Comparison of ENCODE assay signal across 9 mouse cellular contexts in genomic region chr4:152159285-152159678, GRCm38 (mm10). TPM values are rescaled to one million over a fixed set of nuclear protein-coding genes. Genes with fewer than 3 reads are reported as not detected.
DNase-seq lines count a peak whose midpoint lies in the region; ATAC-seq and TF ChIP-seq lines count a peak whose summit lies in the region.
"Had no signal": no experiment of that assay in that cellular context is flagged by ENCODE, and none has a peak within 500 bp of the region (broad histone marks: within the 10 kb centered on the region; RNA-seq: fewer than 3 reads in every experiment).

No protein-coding gene starts in this region.

- H3K4me2 ChIP-seq in liver, embryonic 13.5 days, result peak overlapping the region; percentile 69
- H3K4me2 ChIP-seq in stomach, embryonic 16.5 days (ENCODE audit: low read depth, low read length), result peak overlapping the region; percentile 54

- no peak for TF ChIP-seq CTCF in spleen, adult 2 months (IDR thresholded peaks at IDR 0.05; ENCODE audit: extremely low read depth, insufficient read depth, insufficient read length, insufficient replicate concordance)

- H3K27me3 ChIP-seq in spleen, adult 2 months (ENCODE audit: control insufficient read depth, insufficient read depth, low read length), result peaks cover 14% of the 10 kb centered on the region
- H3K27me3 ChIP-seq in liver, embryonic 13.5 days, result peaks cover 77% of the 10 kb centered on the region
- peaks cover 48% of the 10 kb centered on the region for H3K27me3 ChIP-seq in stomach, embryonic 16.5 days (ENCODE audit: control insufficient read depth, insufficient read depth, low read length)

- WGBS in spleen, adult 2 months, result 5% methylated on average over 19 of the region's 19 CpGs
- WGBS in liver, embryonic 13.5 days (ENCODE audit: insufficient replicate concordance), result 3% methylated on average over 19 of the region's 19 CpGs
- 4% methylated on average over 19 of the region's 19 CpGs for WGBS in stomach, embryonic 16.5 days

- H3K27ac ChIP-seq in spleen, adult 2 months (ENCODE audit: insufficient read depth, low read length), result no peak overlapping the region
- H3K27ac ChIP-seq in liver, embryonic 13.5 days, result no peak overlapping the region
- H3K27ac ChIP-seq in stomach, embryonic 16.5 days (ENCODE audit: low read length), result no peak overlapping the region

- H3K9me3 ChIP-seq in liver, embryonic 13.5 days (replicated peaks), result no peaks in the 10 kb centered on the region
- H3K9me3 ChIP-seq in stomach, embryonic 16.5 days (replicated peaks; ENCODE audit: control insufficient read depth, low read length), result no peaks in the 10 kb centered on the region

- ATAC-seq in liver, embryonic 13.5 days (ENCODE audit: low read depth), result no peak
- ATAC-seq in stomach, embryonic 16.5 days (ENCODE audit: insufficient read depth, low FRiP score), result no peak
- ATAC-seq: inflammation-experienced regulatory T-cells, adult 6 months had no signal

- TF ChIP-seq POLR2A in spleen, adult 2 months (IDR thresholded peaks at IDR 0.05; ENCODE audit: low read depth, low read length), result no peak

- no peaks in the 10 kb centered on the region for H3K36me3 ChIP-seq in spleen, adult 2 months (ENCODE audit: control insufficient read depth, insufficient read depth, low read length)
- H3K36me3 ChIP-seq in liver, embryonic 13.5 days, result no peaks in the 10 kb centered on the region
- H3K36me3 ChIP-seq in stomach, embryonic 16.5 days (ENCODE audit: control insufficient read depth, insufficient read depth, low read length), result no peaks in the 10 kb centered on the region

- DNase-seq in adrenal gland, postnatal 10 days, result peak; percentile 17
- DNase-seq in adrenal gland, postnatal 25 days, result no peak
- DNase-seq in spleen, adult 2 months (ENCODE audit: low read depth in 1 of 2, low spot score in 2 of 2), result no peak
- DNase-seq in spleen, postnatal 10 days (ENCODE audit: low spot score in 2 of 2), result no peak
- no peak for DNase-seq in liver, embryonic 13.5 days
- DNase-seq in gastrocnemius, postnatal 25 days, result no peak
- no peak for DNase-seq in cerebellum, adult 9-11 months

- no peak overlapping the region for H3K9ac ChIP-seq in liver, embryonic 13.5 days
- H3K9ac ChIP-seq in stomach, embryonic 16.5 days (ENCODE audit: low read length), result no peak overlapping the region

- peaks cover 13% of the 10 kb centered on the region; the same call in 1 of the 2 replicates for H3K4me1 ChIP-seq in spleen, adult 2 months (ENCODE audit: control insufficient read depth, insufficient read depth, insufficient read length)
- H3K4me1 ChIP-seq in liver, embryonic 13.5 days (replicated peaks), result peaks cover 22% of the 10 kb centered on the region
- peaks cover 22% of the 10 kb centered on the region for H3K4me1 ChIP-seq in stomach, embryonic 16.5 days (ENCODE audit: control insufficient read depth, insufficient read depth, low read length)

- peak overlapping the region; percentile 1; the same call in 1 of the 2 replicates for H3K4me3 ChIP-seq in spleen, adult 2 months (ENCODE audit: extremely low read depth, insufficient read depth, insufficient read length)
- peak overlapping the region; percentile 52 for H3K4me3 ChIP-seq in liver, embryonic 13.5 days (replicated peaks)
- H3K4me3 ChIP-seq in stomach, embryonic 16.5 days (replicated peaks; ENCODE audit: low read length), result peak overlapping the region; percentile 37

RNA-seq across cellular contexts. Expression of gene Hes2, which starts 0.6 kb away (rescaled TPM):
- not detected for total RNA-seq in adrenal gland, postnatal 10 days (2021)
- total RNA-seq in adrenal gland, postnatal 25 days (2021), result not detected in 2 replicates
- not detected in 2 replicates for polyA plus RNA-seq in spleen, adult 2 months (2012; rRNA removed)
- polyA plus RNA-seq in liver, embryonic 13.5 days (2015; fragmentation: Nextera tagmentation; extraction: Ambion mirVana), result 0.06 TPM in 1 of 2 replicates, not detected in the other
- polyA plus RNA-seq in stomach, embryonic 16.5 days (2015; fragmentation: Nextera tagmentation; extraction: Ambion mirVana), result 0.56 and 0.75 TPM in 2 replicates
- not detected for total RNA-seq in gastrocnemius, postnatal 25 days (2021)
- polyA plus RNA-seq: inflammation-experienced regulatory T-cells, adult 6 months had no signal

RNA-seq across cellular contexts. Expression of gene Espn, which starts 7.1 kb away (rescaled TPM):
- 1 to 10 TPM; 1.2 to 1.3 TPM for total RNA-seq in adrenal gland, postnatal 10 days (2021)
- total RNA-seq in adrenal gland, postnatal 25 days (2021), result 1.2 TPM in 2 replicates
- 2.1 and 2.7 TPM in 2 replicates for polyA plus RNA-seq in spleen, adult 2 months (2012; rRNA removed)
- 1.8 and 2.1 TPM in 2 replicates for polyA plus RNA-seq in liver, embryonic 13.5 days (2015; fragmentation: Nextera tagmentation; extraction: Ambion mirVana)
- 8.6 and 9.1 TPM in 2 replicates for polyA plus RNA-seq in stomach, embryonic 16.5 days (2015; fragmentation: Nextera tagmentation; extraction: Ambion mirVana)
- total RNA-seq in gastrocnemius, postnatal 25 days (2021), result under 1 TPM; 0.23 to 0.38 TPM

RNA-seq across cellular contexts. Expression of gene Acot7, which starts 18.7 kb away (rescaled TPM):
- 10 to 100 TPM; 33.2 to 38.0 TPM for total RNA-seq in adrenal gland, postnatal 10 days (2021)
- total RNA-seq in adrenal gland, postnatal 25 days (2021), result 34.6 and 39.9 TPM in 2 replicates
- 15.4 and 17.9 TPM in 2 replicates for polyA plus RNA-seq in spleen, adult 2 months (2012; rRNA removed)
- polyA plus RNA-seq in liver, embryonic 13.5 days (2015; fragmentation: Nextera tagmentation; extraction: Ambion mirVana), result 24.8 and 25.2 TPM in 2 replicates
- polyA plus RNA-seq in stomach, embryonic 16.5 days (2015; fragmentation: Nextera tagmentation; extraction: Ambion mirVana), result 57.3 and 60.4 TPM in 2 replicates
- total RNA-seq in gastrocnemius, postnatal 25 days (2021), result 10 to 100 TPM; 15.4 to 19.1 TPM

RNA-seq across cellular contexts. Expression of gene Tnfrsf25, which starts 43.5 kb away (rescaled TPM):
- 1 to 10 TPM; 1.9 to 4.3 TPM for total RNA-seq in adrenal gland, postnatal 10 days (2021)
- total RNA-seq in adrenal gland, postnatal 25 days (2021), result 1.5 and 2.0 TPM in 2 replicates
- polyA plus RNA-seq in spleen, adult 2 months (2012; rRNA removed), result 17.0 and 27.0 TPM in 2 replicates
- polyA plus RNA-seq in liver, embryonic 13.5 days (2015; fragmentation: Nextera tagmentation; extraction: Ambion mirVana), result 0.37 and 0.48 TPM in 2 replicates
- 1.5 and 2.1 TPM in 2 replicates for polyA plus RNA-seq in stomach, embryonic 16.5 days (2015; fragmentation: Nextera tagmentation; extraction: Ambion mirVana)
- total RNA-seq in gastrocnemius, postnatal 25 days (2021), result 1 to 10 TPM; 1.2 TPM

Comparison
In these comparisons a context has a peak if more than half of its experiments do, and no peak if none do; other contexts are left out.
1. H3K4me3 ChIP-seq: peak in every context shown above with its lines; median percentile 52 in liver, embryonic 13.5 days; 37 in stomach, embryonic 16.5 days; 1 in spleen, adult 2 months.